ENCODE assay signal across 18 mouse cellular contexts in the genomic region with DNA sequence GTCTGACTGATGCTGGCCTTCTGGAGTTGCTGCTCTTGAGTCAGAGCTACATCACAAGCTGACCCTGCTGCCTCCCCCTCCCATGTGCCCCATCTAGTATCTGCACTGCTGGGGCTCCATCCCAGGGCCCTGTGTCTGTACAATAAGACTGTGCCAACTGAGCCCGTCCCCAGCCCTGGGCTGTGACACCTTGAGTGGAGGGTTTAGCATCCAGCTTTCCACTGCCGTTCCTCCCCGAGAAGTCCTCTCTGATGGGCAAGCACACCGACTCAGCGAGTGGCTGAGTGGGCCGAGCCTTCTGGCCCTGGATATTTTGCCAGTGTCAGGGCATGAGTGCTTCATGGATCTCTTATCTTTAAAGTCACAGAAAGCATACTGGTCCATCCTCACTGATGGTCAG. TPM values are rescaled to one million over a fixed set of nuclear protein-coding genes. Genes with fewer than 3 reads are reported as not detected.
DNase-seq lines count a peak whose midpoint lies in the region; ATAC-seq lines count a peak whose summit lies in the region.
"Had no signal": no experiment of that assay in that cellular context is flagged by ENCODE, and none has a peak within 500 bp of the region (broad histone marks: within the 10 kb centered on the region; RNA-seq: fewer than 3 reads in every experiment).

No protein-coding gene starts in this region.

- 89% methylated on average over 6 of the region's 6 CpGs for WGBS in macrophage (ENCODE audit: missing documents)

- DNase-seq in testis, postnatal 10 days (ENCODE audit: low spot score): peak; percentile 40
- no peak for DNase-seq in testis, postnatal 14 days (ENCODE audit: low spot score)
- DNase-seq in thymus, postnatal 14 days: no peak
- DNase-seq: adrenal gland, adult 8-10 months; adrenal gland, postnatal 14 days; cerebellum, adult 11-12 months; cerebellum, adult 2 months; cerebellum, adult 9-10 months; cerebellum, postnatal 10 days; cerebellum, postnatal 25 days; forebrain, postnatal 0 days had no signal

- no peak overlapping the region for H3K4me3 ChIP-seq in macrophage (ENCODE audit: inconsistent target)
- H3K4me3 ChIP-seq: embryonic facial prominence, embryonic 10.5 days; embryonic facial prominence, embryonic 12.5 days; forebrain, embryonic 13.5 days; forebrain, embryonic 15.5 days had no signal

- H3K36me3 ChIP-seq in macrophage (ENCODE audit: inconsistent target): peaks cover 73% of the 10 kb centered on the region

- no peak for ATAC-seq in frontal cortex, adult (ENCODE audit: low TSS enrichment)
- ATAC-seq: forebrain, embryonic 13.5 days; forebrain, embryonic 15.5 days; forebrain, postnatal 0 days had no signal

- H3K27ac ChIP-seq in macrophage: peak overlapping the region; percentile 68
- H3K27ac ChIP-seq: embryonic facial prominence, embryonic 10.5 days; embryonic facial prominence, embryonic 12.5 days; forebrain, embryonic 13.5 days; forebrain, embryonic 15.5 days had no signal

- H3K79me2 ChIP-seq in macrophage (ENCODE audit: inconsistent target): peaks cover 7% of the 10 kb centered on the region; the same call in 1 of the 2 replicates

RNA-seq across cellular contexts. Expression of a gene that starts 12.3 kb away (rescaled TPM):
- 1,000 to 10,000 TPM in 2 of 26 experiments, 100 to 1,000 TPM in 22, 10 to 100 TPM in 2; 80.1 to 1,178 (median 596) TPM for total RNA-seq in macrophage (2018; cell fraction: chromatin; rRNA removed)
- total RNA-seq in macrophage (2018; cell fraction: cytosol; rRNA removed): 100 to 1,000 TPM; 198 to 483 (median 309) TPM
- total RNA-seq in macrophage (2018; cell fraction: nucleus; rRNA removed): 100 to 1,000 TPM in 25 of 26 experiments, 10 to 100 TPM in 1; 81.9 to 812 (median 459) TPM
- 156 to 334 TPM (median 219 TPM) in 3 replicates for polyA plus RNA-seq in macrophage (2018)

RNA-seq across cellular contexts. Expression of a gene that starts 13.4 kb away (rescaled TPM):
- 100 to 1,000 TPM in 4 of 26 experiments, 10 to 100 TPM in 22; 15.8 to 124 (median 61.4) TPM for total RNA-seq in macrophage (2018; cell fraction: chromatin; rRNA removed)
- total RNA-seq in macrophage (2018; cell fraction: cytosol; rRNA removed): 100 to 1,000 TPM; 119 to 291 (median 183) TPM
- 100 to 1,000 TPM in 4 of 26 experiments, 10 to 100 TPM in 22; 28.6 to 130 (median 74.8) TPM for total RNA-seq in macrophage (2018; cell fraction: nucleus; rRNA removed)
- 115 to 183 TPM (median 157 TPM) in 3 replicates for polyA plus RNA-seq in macrophage (2018)

RNA-seq across cellular contexts. Expression of a gene that starts 35.8 kb away (rescaled TPM):
- total RNA-seq in macrophage (2018; cell fraction: chromatin; rRNA removed): 10 to 100 TPM in 1 of 26 experiments, 1 to 10 TPM in 4, under 1 TPM in 2, not detected in 19; 0.86 to 30.1 (median 1.1) TPM
- under 1 TPM in 2 of 26 experiments, not detected in 24; 0.18 to 0.47 TPM for total RNA-seq in macrophage (2018; cell fraction: cytosol; rRNA removed)
- 1 to 10 TPM in 6 of 26 experiments, under 1 TPM in 5, not detected in 15; 0.50 to 3.5 (median 1.0) TPM for total RNA-seq in macrophage (2018; cell fraction: nucleus; rRNA removed)
- polyA plus RNA-seq in macrophage (2018): not detected in 3 replicates
- total RNA-seq: MEL had no signal
